Mouse (Mus musculus): ENCODE measurements around the gene Pcnx.

DNA sequence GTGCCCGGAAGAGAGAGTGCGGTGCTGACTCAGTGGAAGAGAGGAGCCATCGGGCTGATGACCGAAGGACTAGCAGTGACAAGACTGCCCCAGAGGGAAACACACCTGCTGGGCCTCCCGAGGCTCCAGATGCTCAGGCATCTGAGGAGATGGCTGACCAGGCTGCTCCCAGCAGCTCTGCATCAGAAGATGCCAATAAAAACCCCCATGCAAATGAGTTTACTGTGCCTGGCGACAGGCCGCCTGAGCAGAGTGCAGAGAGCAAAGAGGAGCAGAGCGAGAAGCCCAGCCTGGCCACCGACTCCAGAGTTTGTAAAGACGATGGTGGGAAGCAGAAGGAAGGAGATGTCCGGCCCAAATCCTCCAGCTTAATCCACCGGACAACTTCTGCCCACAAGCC lies 58.5 kb downstream of the Pcnx start:
- TF ChIP-seq CTCF (IDR thresholded peaks at IDR 0.05; ENCODE audit: insufficient read depth, low read depth, low read length) (no peak), POLR2A (IDR thresholded peaks at IDR 0.05; ENCODE audit: insufficient read depth, low read depth, low read length) (no peak)
